Mouse (Mus musculus): ENCODE measurements at regions not wholly inside any gene's neighbourhood (a gene's known extent, or its start where the extent isn't known, plus 50 kb on each side); places are given as distances from the start of the nearest gene placed in this dataset.

- no peak overlapping the region for H3K9ac ChIP-seq
- ATAC-seq (ENCODE audit: low FRiP score, low read depth), result peak; percentile 86
- H3K27me3 ChIP-seq, result no peaks in the 10 kb centered on the region
- peaks cover 6% of the 10 kb centered on the region for H3K4me1 ChIP-seq (replicated peaks)
- no peaks in the 10 kb centered on the region for H3K9me3 ChIP-seq
- H3K36me3 ChIP-seq, result no peaks in the 10 kb centered on the region
- 45% methylated on average over 5 of the region's 5 CpGs for WGBS
- H3K27ac ChIP-seq (replicated peaks), result peak overlapping the region; percentile 49; the same call in 1 of the 2 replicates
- no peak overlapping the region for H3K4me2 ChIP-seq
- no peak overlapping the region for H3K4me3 ChIP-seq
Measured at GRCm38 (mm10) chr5:54411275-54411904, 413.1 kb downstream of the Stim2 start.

GRCm38 (mm10) chr5:54419811-54420470, 421.6 kb downstream of the Stim2 start:
- H3K36me3 ChIP-seq, result no peaks in the 10 kb centered on the region
- H3K9me3 ChIP-seq, result no peaks in the 10 kb centered on the region
- H3K9ac ChIP-seq, result no peak overlapping the region
- no peaks in the 10 kb centered on the region for H3K4me1 ChIP-seq (replicated peaks)
- WGBS, result 53% methylated on average over 5 of the region's 5 CpGs
- H3K27me3 ChIP-seq, result no peaks in the 10 kb centered on the region
- no peak overlapping the region for H3K27ac ChIP-seq (replicated peaks)
- H3K4me2 ChIP-seq, result no peak overlapping the region
- no peak overlapping the region for H3K4me3 ChIP-seq
- ATAC-seq (ENCODE audit: low FRiP score, low read depth), result no peak

- Histone ChIP-seq H3K4me1 (replicated peaks) (no peaks in the 10 kb centered on the region), H3K9me3 (no peaks in the 10 kb centered on the region), H3K27me3 (no peaks in the 10 kb centered on the region), H3K9ac (no peak overlapping the region), H3K27ac (replicated peaks) (no peak overlapping the region), H3K36me3 (no peaks in the 10 kb centered on the region), H3K4me3 (no peak overlapping the region), H3K4me2 (no peak overlapping the region)
- ATAC-seq (ENCODE audit: low FRiP score, low read depth), result no peak
- WGBS, result 73% methylated on average over 1 of the region's 1 CpGs
Measured at GRCm38 (mm10) chr5:54439286-54439685, 441.0 kb downstream of the Stim2 start.

- Histone ChIP-seq H3K9me3 (no peaks in the 10 kb centered on the region), H3K4me2 (no peak overlapping the region), H3K27ac (replicated peaks) (no peak overlapping the region), H3K4me3 (no peak overlapping the region), H3K4me1 (replicated peaks) (no peaks in the 10 kb centered on the region), H3K36me3 (no peaks in the 10 kb centered on the region), H3K27me3 (no peaks in the 10 kb centered on the region), H3K9ac (no peak overlapping the region)
- ATAC-seq (ENCODE audit: low FRiP score, low read depth), result no peak
- WGBS, result 40% methylated on average over 6 of the region's 6 CpGs
Measured at GRCm38 (mm10) chr5:54440794-54441447, 442.6 kb downstream of the Stim2 start.

- H3K27ac ChIP-seq (replicated peaks), result no peak overlapping the region
- 66% methylated on average over 4 of the region's 4 CpGs for WGBS
- H3K9ac ChIP-seq, result no peak overlapping the region
- H3K36me3 ChIP-seq, result no peaks in the 10 kb centered on the region
- no peaks in the 10 kb centered on the region for H3K9me3 ChIP-seq
- no peak overlapping the region for H3K4me2 ChIP-seq
- H3K4me1 ChIP-seq (replicated peaks), result no peaks in the 10 kb centered on the region
- H3K4me3 ChIP-seq, result no peak overlapping the region
- ATAC-seq (ENCODE audit: low FRiP score, low read depth), result no peak
- H3K27me3 ChIP-seq, result no peaks in the 10 kb centered on the region
Measured at GRCm38 (mm10) chr5:54441598-54441997, 443.3 kb downstream of the Stim2 start.

- 95% methylated on average over 1 of the region's 1 CpGs for WGBS
- H3K27me3 ChIP-seq, result no peaks in the 10 kb centered on the region
- no peaks in the 10 kb centered on the region for H3K36me3 ChIP-seq
- ATAC-seq (ENCODE audit: low FRiP score, low read depth), result no peak
- no peak overlapping the region for H3K9ac ChIP-seq
- no peak overlapping the region for H3K4me2 ChIP-seq
- H3K4me1 ChIP-seq (replicated peaks), result no peaks in the 10 kb centered on the region
- no peak overlapping the region for H3K27ac ChIP-seq (replicated peaks)
- H3K4me3 ChIP-seq, result no peak overlapping the region
- H3K9me3 ChIP-seq, result no peaks in the 10 kb centered on the region
Measured at GRCm38 (mm10) chr5:54483916-54484315, 485.6 kb downstream of the Stim2 start.

Measured in hindbrain, embryonic 15.5 days (tissue).